In genomic region chr17:35638475-35639190, GRCm38 (mm10) we compare ENCODE assay signal across 9 mouse cellular contexts. TPM values are rescaled to one million over a fixed set of nuclear protein-coding genes. Genes with fewer than 3 reads are reported as not detected.
DNase-seq lines count a peak whose midpoint lies in the region; ATAC-seq lines count a peak whose summit lies in the region.
"Had no signal": no experiment of that assay in that cellular context is flagged by ENCODE, and none has a peak within 500 bp of the region (broad histone marks: within the 10 kb centered on the region; RNA-seq: fewer than 3 reads in every experiment).

No protein-coding gene starts in this region.

- ATAC-seq in lung, embryonic 16.5 days (ENCODE audit: low read depth), result peak; percentile 91

- DNase-seq in 3134 (ENCODE audit: extremely low read depth, insufficient read length, low spot score), result peak; percentile 67
- DNase-seq in NIH3T3 (ENCODE audit: low read depth), result peak; percentile 98
- DNase-seq in fibroblast of lung, adult 2 months (ENCODE audit: low read depth), result peak; percentile 90
- peak; percentile 88 for DNase-seq in heart, postnatal 10 days
- peak; percentile 83 for DNase-seq in kidney, postnatal 14 days
- peak; percentile 69 for DNase-seq in retina, embryonic 14.5 days (ENCODE audit: low spot score)
- no peak for DNase-seq in spleen, postnatal 14 days (ENCODE audit: low spot score in 2 of 2)

- H3K27ac ChIP-seq in lung, embryonic 16.5 days (ENCODE audit: low read length), result peak overlapping the region; percentile 93

- intact Hi-C loops in heart, postnatal 10 days (cut with DNase I), result no loop called here

- no peaks in the 10 kb centered on the region for H3K36me3 ChIP-seq in lung, embryonic 16.5 days (ENCODE audit: control insufficient read depth, insufficient read depth, low read length)

- H3K9ac ChIP-seq in lung, embryonic 16.5 days (ENCODE audit: low read length), result peak overlapping the region; percentile 26

- H3K4me1 ChIP-seq in lung, embryonic 16.5 days (replicated peaks; ENCODE audit: control insufficient read depth, insufficient read depth, low read length), result peaks cover 23% of the 10 kb centered on the region

- WGBS in lung, embryonic 16.5 days, result 13% methylated on average over 14 of the region's 14 CpGs

- H3K4me3 ChIP-seq in lung, embryonic 16.5 days (ENCODE audit: low read length), result peak overlapping the region; percentile 22
- H3K4me3 ChIP-seq: megakaryocyte, embryonic 14.5 days had no signal

- peak overlapping the region; percentile 46 for H3K4me2 ChIP-seq in lung, embryonic 16.5 days (ENCODE audit: low read depth, low read length)

- H3K9me3 ChIP-seq in lung, embryonic 16.5 days (ENCODE audit: control insufficient read depth, low read length), result no peaks in the 10 kb centered on the region
- H3K9me3 ChIP-seq: megakaryocyte, embryonic 14.5 days had no signal

- no peaks in the 10 kb centered on the region for H3K27me3 ChIP-seq in lung, embryonic 16.5 days (ENCODE audit: control insufficient read depth, insufficient read depth, low read depth, low read length)

RNA-seq across cellular contexts. Expression of gene Mucl3, which starts 4.9 kb away (rescaled TPM):
- not detected for total RNA-seq in heart, postnatal 10 days (2021)
- 1.7 and 1.9 TPM in 2 replicates for polyA plus RNA-seq in lung, embryonic 16.5 days (2015; fragmentation: Nextera tagmentation; extraction: Ambion mirVana)

RNA-seq across cellular contexts. Expression of gene Gm9573, which starts 12.2 kb away (rescaled TPM):
- total RNA-seq in heart, postnatal 10 days (2021), result not detected
- 0.03 TPM in 1 of 2 replicates, not detected in the other for polyA plus RNA-seq in lung, embryonic 16.5 days (2015; fragmentation: Nextera tagmentation; extraction: Ambion mirVana)

RNA-seq across cellular contexts. Expression of gene Vars2, which starts 28.8 kb away (rescaled TPM):
- total RNA-seq in heart, postnatal 10 days (2021), result 10 to 100 TPM; 25.2 to 34.0 TPM
- polyA plus RNA-seq in lung, embryonic 16.5 days (2015; fragmentation: Nextera tagmentation; extraction: Ambion mirVana), result 22.8 and 25.4 TPM in 2 replicates

RNA-seq across cellular contexts. Expression of gene Gtf2h4, which starts 34.9 kb away (rescaled TPM):
- total RNA-seq in heart, postnatal 10 days (2021), result 10 to 100 TPM; 15.5 to 18.7 TPM
- polyA plus RNA-seq in lung, embryonic 16.5 days (2015; fragmentation: Nextera tagmentation; extraction: Ambion mirVana), result 47.5 and 48.0 TPM in 2 replicates

RNA-seq across cellular contexts. Expression of gene Sfta2, which starts 37.3 kb away (rescaled TPM):
- total RNA-seq in heart, postnatal 10 days (2021), result not detected
- polyA plus RNA-seq in lung, embryonic 16.5 days (2015; fragmentation: Nextera tagmentation; extraction: Ambion mirVana), result 193 and 232 TPM in 2 replicates

Comparison
In these comparisons a context has a peak if more than half of its experiments do, and no peak if none do; other contexts are left out.
1. DNase-seq: peak in 3134 (single experiment), NIH3T3 (single experiment), fibroblast of lung, adult 2 months (single experiment), heart, postnatal 10 days (2 of 2), kidney, postnatal 14 days (single experiment) and retina, embryonic 14.5 days (single experiment); none in spleen, postnatal 14 days (0 of 2).